Mouse (Mus musculus): Measurements from ENCODE around the gene Kcnj11.

DNA sequence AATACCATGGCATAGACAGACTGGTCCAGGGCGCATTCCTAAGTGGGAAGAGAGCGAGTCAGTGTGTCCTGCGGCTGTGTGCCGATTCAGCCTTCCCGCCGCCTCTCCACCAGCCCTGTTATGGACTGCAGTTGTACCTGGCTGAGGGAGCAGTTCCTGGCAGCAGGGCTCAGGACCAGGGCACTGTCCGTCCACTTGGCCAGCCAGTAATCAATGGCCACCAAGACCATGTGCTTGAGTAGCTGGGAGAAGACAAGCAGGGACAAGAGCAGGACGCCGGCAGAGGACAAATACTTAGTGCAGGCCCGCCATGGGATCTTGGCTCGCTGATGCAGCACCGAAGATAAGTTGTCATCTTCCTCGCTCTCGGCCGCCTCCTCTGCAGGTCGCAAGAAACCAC lies 16.5 kb upstream of the Kcnj11 start:
- TF ChIP-seq CTCF (IDR thresholded peaks at IDR 0.05; ENCODE audit: borderline replicate concordance, extremely low read depth, insufficient read depth, insufficient read length) (no peak), POLR2A (IDR thresholded peaks at IDR 0.05; ENCODE audit: borderline replicate concordance, extremely low read depth, insufficient read depth, insufficient read length, poor library complexity, severe bottlenecking) (no peak)

All from brain, embryonic 14.5 days (tissue).